Mouse (Mus musculus) intestine, embryonic 15.5 days (tissue): ENCODE measurements around the gene Klhl7. TPM values are rescaled to one million over a fixed set of nuclear protein-coding genes. Genes with fewer than 3 reads are reported as not detected.

Experiments used
- ATAC-seq: fragments of 200-750 bp; cut with Nextera tagmentation; 2 replicates; pipeline ENCODE4 v1.8.0; 2017; ENCODE audit warnings: moderate TSS enrichment, moderate library complexity
- H3K27ac ChIP-seq: fragments of 300-500 bp; sonication (generic); 2 replicates; pipeline ENCODE4 v1.5.1; 2015; ENCODE audit warnings: mild to moderate bottlenecking, inconsistent platforms
- H3K27me3 ChIP-seq: fragments of 300-500 bp; sonication (generic); replicated peaks from 2 replicates; pipeline ENCODE4 v1.6.1; 2015; ENCODE audit warnings: inconsistent platforms
- H3K36me3 ChIP-seq: fragments of 300-500 bp; sonication (generic); 2 replicates; pipeline ENCODE4 v1.6.1; 2015; ENCODE audit warnings: inconsistent platforms
- H3K4me1 ChIP-seq: fragments of 300-500 bp; sonication (generic); replicated peaks from 2 replicates; pipeline ENCODE4 v1.6.1; 2015; ENCODE audit warnings: inconsistent platforms
- H3K4me2 ChIP-seq: fragments of 300-500 bp; sonication (generic); replicated peaks from 2 replicates; pipeline ENCODE4 v1.6.1; 2015; ENCODE audit warnings: mild to moderate bottlenecking, inconsistent platforms
- H3K4me3 ChIP-seq: fragments of 300-500 bp; sonication (generic); replicated peaks from 2 replicates; pipeline ENCODE4 v1.5.1; 2015; ENCODE audit warnings: inconsistent platforms
- H3K9ac ChIP-seq: fragments of 300-500 bp; sonication (generic); 2 replicates; pipeline ENCODE4 v1.6.1; 2015; ENCODE audit warnings: inconsistent platforms
- H3K9me3 ChIP-seq: fragments of 300-500 bp; sonication (generic); 2 replicates; pipeline ENCODE4 v1.6.1; 2016; ENCODE audit warnings: inconsistent platforms
- WGBS: fragments of 180-500 bp; shearing (Covaris S2); methylation state at CpG from one replicate; pipeline ENCODE4 v1.1.7; 2015; 5-methylcytosine and 5-hydroxymethylcytosine counted together
- polyA plus RNA-seq: library from polyadenylated mRNA; unstranded; fragments of >200 nt; fragmentation: Nextera tagmentation; extraction: Ambion mirVana; gene quantifications from 2 replicates; pipeline ENCODE4 v1.2.1, GENCODE M21; 2015

The Klhl7 gene
- polyA plus RNA-seq: 32.5 and 39.5 TPM in 2 replicates

DNA sequence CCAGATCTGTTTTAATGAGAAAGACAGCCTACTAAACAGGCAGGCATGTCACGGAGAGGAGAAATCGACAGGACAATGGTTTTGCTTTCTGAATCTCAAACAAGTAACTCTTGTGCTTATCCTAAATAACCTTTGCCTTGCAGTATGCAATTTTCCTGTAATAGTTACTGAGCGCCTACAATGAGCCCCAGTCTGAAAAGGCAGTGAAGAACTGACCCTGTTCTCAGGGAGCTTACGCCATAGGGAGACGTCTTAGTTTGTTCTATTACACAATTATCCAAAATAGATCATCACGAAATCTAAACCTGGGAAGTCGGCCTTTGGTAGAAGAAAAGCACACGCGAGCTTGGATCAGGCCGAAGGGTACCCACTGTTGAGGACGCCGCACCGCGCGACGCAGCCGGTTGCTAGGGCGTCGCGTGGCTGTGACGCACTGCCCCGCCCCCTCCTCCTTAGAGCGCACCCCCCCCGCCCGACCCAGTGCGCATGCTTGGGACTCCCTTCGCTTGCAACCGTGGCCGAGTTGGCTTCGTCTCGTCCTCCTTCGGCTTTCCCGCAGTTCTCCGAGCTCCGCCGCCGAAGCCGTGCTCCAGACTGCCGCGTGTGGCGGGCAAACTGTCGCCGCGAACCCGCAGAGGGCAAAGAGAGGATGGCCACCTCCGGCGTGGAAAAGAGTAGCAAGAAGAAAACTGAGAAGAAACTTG, at the start of gene Klhl7:
Gene Klhl7 (plus strand): TSS at position 500 of the 704 bp plus-strand sequence.
- 2% methylated on average over 47 of the region's 47 CpGs for WGBS

GRCm38 (mm10) chr5:24051755-24052675, 48.4 kb upstream of the Klhl7 start:
- 54% methylated on average over 16 of the region's 16 CpGs for WGBS

More for the DNA sequence above, at the start of gene Klhl7:
- peak within 1 kb of the TSS; percentile 86 for H3K27ac ChIP-seq
- H3K4me3 ChIP-seq: peak within 1 kb of the TSS; percentile 82
- H3K9me3 ChIP-seq: no peaks in the 10 kb centered on the region
- no peaks in the 10 kb centered on the region for H3K27me3 ChIP-seq
- H3K4me1 ChIP-seq: no peaks in the 10 kb centered on the region
- no peaks in the 10 kb centered on the region for H3K36me3 ChIP-seq
- peak within 1 kb of the TSS; percentile 77 for H3K4me2 ChIP-seq
- peak; percentile 99 for ATAC-seq
- peak within 1 kb of the TSS; percentile 74 for H3K9ac ChIP-seq

DNA sequence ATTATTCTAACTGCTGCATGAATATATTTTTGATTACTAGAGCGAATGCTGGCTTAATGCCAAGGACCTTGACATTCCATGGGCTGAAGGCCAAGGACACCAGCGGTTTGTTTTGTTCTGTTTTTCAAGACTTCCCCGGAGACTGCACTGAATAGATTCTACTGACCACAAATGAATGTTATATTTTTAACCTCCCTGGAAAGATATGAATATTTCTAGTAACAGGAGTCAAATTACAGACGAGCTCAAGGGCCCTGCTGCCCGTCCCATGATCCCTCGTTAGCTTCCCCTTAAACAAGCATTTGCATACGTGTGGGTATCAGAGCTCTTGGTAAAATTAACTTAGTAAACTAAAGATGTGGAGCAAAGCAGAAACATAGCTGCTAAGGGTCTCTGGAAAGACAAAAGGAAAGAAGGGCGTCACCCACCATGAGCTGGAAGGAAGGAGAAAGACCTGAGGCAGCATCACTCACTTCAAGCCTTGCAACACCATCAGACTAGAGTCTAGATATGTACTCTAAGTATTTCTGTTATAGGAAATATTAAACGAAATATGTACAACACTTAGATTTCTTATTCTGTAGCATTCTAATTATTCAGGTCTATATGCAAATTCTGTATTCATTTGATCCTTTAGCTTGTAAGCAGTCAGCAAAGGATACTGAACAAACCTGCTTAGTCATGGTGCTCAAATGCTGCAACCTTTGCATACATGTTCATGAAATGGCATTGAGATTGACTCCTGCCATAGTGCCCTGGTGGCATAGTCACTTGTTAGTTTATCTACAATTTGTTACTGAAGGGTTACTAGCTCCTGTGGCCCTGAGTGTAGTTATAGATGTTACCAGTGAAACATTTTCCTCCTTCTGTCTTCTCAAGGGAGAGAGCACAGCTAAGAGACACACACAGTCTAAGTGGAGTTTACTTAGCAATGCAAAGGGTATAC, 46.9 kb upstream of the Klhl7 start:
- Histone ChIP-seq H3K4me3 (no peak overlapping the region), H3K36me3 (no peaks in the 10 kb centered on the region), H3K27ac (no peak overlapping the region), H3K4me2 (no peak overlapping the region), H3K9me3 (no peaks in the 10 kb centered on the region), H3K4me1 (peaks cover 3% of the 10 kb centered on the region; the same call in 1 of the 2 replicates), H3K9ac (no peak overlapping the region), H3K27me3 (0 out of 2 replicates have a peak, but pooled peaks cover 3% of the 10 kb centered on the region)
- ATAC-seq: no peak
- whole genome bisulfite sequencing: 42% methylated on average over 9 of the region's 9 CpGs

More at GRCm38 (mm10) chr5:24051755-24052675, 48.4 kb upstream of the Klhl7 start:
- Histone ChIP-seq H3K36me3 (no peaks in the 10 kb centered on the region), H3K4me3 (no peak overlapping the region), H3K4me2 (no peak overlapping the region), H3K27me3 (0 out of 2 replicates have a peak, but pooled peaks cover 3% of the 10 kb centered on the region), H3K9me3 (no peaks in the 10 kb centered on the region), H3K27ac (no peak overlapping the region), H3K9ac (no peak overlapping the region), H3K4me1 (peaks cover 3% of the 10 kb centered on the region; the same call in 1 of the 2 replicates)
- no peak for ATAC-seq

- Histone ChIP-seq H3K4me1 (peaks cover 3% of the 10 kb centered on the region; the same call in 1 of the 2 replicates), H3K27ac (no peak overlapping the region), H3K36me3 (no peaks in the 10 kb centered on the region), H3K27me3 (0 out of 2 replicates have a peak, but pooled peaks cover 1% of the 10 kb centered on the region), H3K9ac (no peak overlapping the region), H3K4me3 (no peak overlapping the region), H3K4me2 (no peak overlapping the region), H3K9me3 (no peaks in the 10 kb centered on the region)
- ATAC-seq: no peak
- WGBS: 95% methylated on average over 3 of the region's 3 CpGs
Measured at GRCm38 (mm10) chr5:24054382-24054781, 46.0 kb upstream of the Klhl7 start.

GRCm38 (mm10) chr5:24056865-24057264, 43.5 kb upstream of the Klhl7 start:
- Histone ChIP-seq H3K27me3 (no peaks in the 10 kb centered on the region), H3K36me3 (no peaks in the 10 kb centered on the region), H3K4me1 (peaks cover 3% of the 10 kb centered on the region; the same call in 1 of the 2 replicates), H3K4me2 (no peak overlapping the region), H3K27ac (no peak overlapping the region), H3K9me3 (no peaks in the 10 kb centered on the region), H3K9ac (no peak overlapping the region), H3K4me3 (no peak overlapping the region)
- no peak for ATAC-seq
- 95% methylated on average over 2 of the region's 2 CpGs for WGBS

DNA sequence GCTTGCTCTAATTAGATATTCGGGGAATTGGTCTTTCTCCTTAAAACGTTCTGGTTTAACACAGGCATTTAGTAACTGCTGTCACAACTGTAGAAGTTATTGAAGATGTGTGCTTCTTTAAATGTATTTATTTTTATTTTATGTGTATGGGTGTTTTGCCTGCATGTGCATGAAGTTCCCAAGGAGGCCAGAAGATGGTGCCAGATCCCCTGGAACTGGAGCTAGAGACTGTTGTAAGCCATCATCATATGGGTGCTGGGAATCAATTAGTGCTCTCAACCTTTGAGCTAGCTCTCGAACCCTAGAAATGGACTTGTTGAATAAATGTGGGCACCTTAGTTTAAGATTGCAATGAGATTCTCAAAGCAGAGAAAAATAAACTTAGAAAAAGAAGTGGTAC, 42.8 kb upstream of the Klhl7 start:
- Histone ChIP-seq H3K36me3 (no peaks in the 10 kb centered on the region), H3K4me3 (no peak overlapping the region)
- 73% methylated on average over 3 of the region's 3 CpGs for WGBS

DNA sequence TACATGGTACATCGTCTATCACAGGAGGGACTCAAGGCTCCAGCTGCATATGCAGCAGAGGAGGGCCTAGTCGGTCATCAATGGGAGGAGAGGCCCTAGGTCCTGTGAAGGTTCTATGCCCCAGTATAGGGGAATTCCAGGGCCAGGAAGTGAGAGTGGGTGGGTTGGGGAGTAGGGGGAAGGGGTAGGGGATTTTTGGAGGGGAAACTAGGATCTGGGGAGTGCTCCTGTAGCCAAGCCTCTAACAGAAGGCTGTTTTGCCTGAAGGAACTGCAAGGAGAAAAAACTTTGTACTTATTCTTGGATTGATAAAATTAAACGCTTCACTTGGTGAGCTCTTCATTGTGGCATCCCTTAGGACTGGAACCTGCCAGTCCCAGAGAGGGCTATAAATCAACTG, 39.5 kb upstream of the Klhl7 start:
- no peaks in the 10 kb centered on the region for H3K4me1 ChIP-seq
- ATAC-seq: no peak
- H3K27ac ChIP-seq: no peak overlapping the region
- no peak overlapping the region for H3K4me2 ChIP-seq
- no peaks in the 10 kb centered on the region for H3K36me3 ChIP-seq
- H3K27me3 ChIP-seq: no peaks in the 10 kb centered on the region
- no peaks in the 10 kb centered on the region for H3K9me3 ChIP-seq
- H3K4me3 ChIP-seq: no peak overlapping the region
- H3K9ac ChIP-seq: no peak overlapping the region
- WGBS: 51% methylated on average over 3 of the region's 3 CpGs

More for the DNA sequence above, 42.8 kb upstream of the Klhl7 start:
- no peak for ATAC-seq
- no peaks in the 10 kb centered on the region for H3K9me3 ChIP-seq
- peaks cover 3% of the 10 kb centered on the region; the same call in 1 of the 2 replicates for H3K4me1 ChIP-seq
- H3K27me3 ChIP-seq: no peaks in the 10 kb centered on the region
- H3K4me2 ChIP-seq: no peak overlapping the region
- H3K9ac ChIP-seq: no peak overlapping the region
- no peak overlapping the region for H3K27ac ChIP-seq

DNA sequence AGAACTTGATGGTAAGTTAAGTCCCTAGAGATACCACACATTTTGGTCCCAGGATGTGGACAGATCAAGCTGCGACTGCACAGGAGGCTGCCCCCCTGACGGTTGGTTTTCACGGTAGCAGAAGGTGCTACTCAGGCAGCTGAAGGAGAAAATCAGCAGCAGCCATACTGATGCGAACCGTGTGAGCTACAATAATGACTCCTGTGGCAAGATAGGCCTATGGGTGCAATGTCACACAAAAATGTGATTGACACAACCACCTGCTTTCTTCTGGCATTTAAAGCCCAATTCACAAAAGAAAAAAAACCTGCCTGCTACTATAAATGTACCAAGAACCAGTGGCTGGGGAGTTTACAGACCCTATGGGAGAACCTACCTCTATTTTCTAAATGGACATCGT, 37.4 kb upstream of the Klhl7 start:
- Histone ChIP-seq H3K9ac (no peak overlapping the region), H3K9me3 (no peaks in the 10 kb centered on the region), H3K4me3 (no peak overlapping the region), H3K36me3 (no peaks in the 10 kb centered on the region), H3K4me1 (no peaks in the 10 kb centered on the region), H3K27me3 (no peaks in the 10 kb centered on the region), H3K27ac (no peak overlapping the region), H3K4me2 (no peak overlapping the region)
- ATAC-seq: no peak
- WGBS: 88% methylated on average over 6 of the region's 6 CpGs

GRCm38 (mm10) chr5:24063545-24063944, 36.9 kb upstream of the Klhl7 start:
- ATAC-seq: no peak
- Histone ChIP-seq H3K4me1 (no peaks in the 10 kb centered on the region), H3K9ac (no peak overlapping the region), H3K36me3 (no peaks in the 10 kb centered on the region), H3K4me3 (no peak overlapping the region), H3K27me3 (no peaks in the 10 kb centered on the region), H3K4me2 (no peak overlapping the region), H3K9me3 (no peaks in the 10 kb centered on the region), H3K27ac (no peak overlapping the region)
- 77% methylated on average over 4 of the region's 4 CpGs for WGBS

DNA sequence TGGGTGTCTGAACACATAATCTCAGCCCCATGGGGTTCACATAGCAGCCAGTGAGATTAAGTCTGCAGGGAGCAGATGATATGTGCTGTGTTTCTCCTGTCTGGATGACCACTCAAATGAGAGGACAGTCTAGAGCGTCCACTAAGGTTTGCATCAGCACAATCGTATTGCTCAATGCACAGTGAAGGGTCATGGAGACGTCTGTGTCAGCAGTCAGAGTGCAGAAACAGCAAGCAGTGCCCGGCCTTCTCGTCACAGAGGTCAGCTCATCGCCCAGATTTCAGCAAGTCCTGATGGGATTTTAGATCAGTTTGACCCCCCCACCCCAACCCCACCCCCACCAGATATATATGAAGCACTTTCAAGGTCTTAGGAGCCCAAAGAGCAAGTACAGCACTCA, 31.4 kb upstream of the Klhl7 start:
- ATAC-seq: no peak
- Histone ChIP-seq H3K9me3 (no peaks in the 10 kb centered on the region), H3K4me1 (no peaks in the 10 kb centered on the region), H3K27ac (no peak overlapping the region), H3K27me3 (no peaks in the 10 kb centered on the region), H3K4me2 (no peak overlapping the region), H3K4me3 (no peak overlapping the region), H3K36me3 (no peaks in the 10 kb centered on the region), H3K9ac (no peak overlapping the region)
- 80% methylated on average over 6 of the region's 6 CpGs for WGBS

DNA sequence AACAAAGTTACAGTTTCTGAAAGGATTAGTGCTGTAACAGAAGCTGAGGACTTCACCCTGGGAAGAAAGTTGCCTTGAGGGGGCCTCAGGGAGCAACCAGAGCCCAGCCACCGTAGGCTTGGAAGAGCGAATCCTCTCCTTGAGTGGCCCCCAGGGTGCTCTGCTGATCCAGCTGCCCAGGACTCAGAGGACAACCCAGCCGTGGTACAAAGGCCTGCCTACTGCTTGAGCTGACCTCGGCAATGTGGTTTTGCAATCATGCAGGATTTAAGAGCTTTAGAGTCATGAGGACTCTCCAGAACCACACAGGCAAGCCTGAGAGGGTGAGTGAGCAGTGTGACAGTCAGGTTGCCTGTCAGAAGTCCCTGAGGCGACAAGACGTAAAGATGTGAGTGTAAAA, 28.4 kb upstream of the Klhl7 start:
- H3K9me3 ChIP-seq: no peaks in the 10 kb centered on the region
- no peak overlapping the region for H3K9ac ChIP-seq
- no peak overlapping the region for H3K27ac ChIP-seq
- no peaks in the 10 kb centered on the region for H3K4me1 ChIP-seq
- H3K4me2 ChIP-seq: no peak overlapping the region
- ATAC-seq: no peak
- no peak overlapping the region for H3K4me3 ChIP-seq
- H3K36me3 ChIP-seq: no peaks in the 10 kb centered on the region
- 71% methylated on average over 6 of the region's 6 CpGs for WGBS
- no peaks in the 10 kb centered on the region for H3K27me3 ChIP-seq
